Mouse (Mus musculus) gastrocnemius, adult 18-20 months (tissue): ENCODE data around the gene Uba52. TPM values are rescaled to one million over a fixed set of nuclear protein-coding genes. Genes with fewer than 3 reads are reported as not detected.
"Not testable (repeated sequence)": the region's sequence is repeated elsewhere in the genome, so short reads cannot be mapped to it uniquely, and the experiment has no call there.

Source experiments
- DNase-seq: peaks from one replicate; pipeline ENCODE4 v3.0.0; 2021; ENCODE audit warnings: low spot score
- total RNA-seq, 2 experiments: library from RNA; stranded (reverse); gene quantifications; 2 replicates each; pipeline ENCODE4 v1.2.3; 2021

Gene Uba52
- total RNA-seq, 2 experiments from 2014 or later: 841 to 913 TPM

DNA sequence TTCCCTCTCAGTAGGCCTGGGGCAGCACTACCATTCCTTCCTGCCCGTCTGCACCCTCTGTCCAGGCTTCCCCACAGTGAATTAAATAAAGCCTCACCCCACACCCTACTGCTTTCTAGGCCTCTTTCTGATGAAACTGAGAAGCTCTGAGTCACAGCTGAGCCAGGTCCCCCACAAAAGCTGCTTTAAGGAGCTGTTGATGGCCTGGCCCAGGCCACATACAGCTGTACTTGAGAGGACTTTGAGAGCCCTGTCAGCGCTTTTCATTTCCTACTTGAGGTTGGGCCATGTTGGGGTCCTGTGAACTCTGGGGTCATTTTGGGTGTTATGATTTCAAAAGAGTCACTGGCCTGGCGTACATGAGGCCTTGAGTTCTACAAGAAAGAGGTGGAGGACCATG, 24.6 kb upstream of the Uba52 start:
- DNase-seq: no peak

DNA sequence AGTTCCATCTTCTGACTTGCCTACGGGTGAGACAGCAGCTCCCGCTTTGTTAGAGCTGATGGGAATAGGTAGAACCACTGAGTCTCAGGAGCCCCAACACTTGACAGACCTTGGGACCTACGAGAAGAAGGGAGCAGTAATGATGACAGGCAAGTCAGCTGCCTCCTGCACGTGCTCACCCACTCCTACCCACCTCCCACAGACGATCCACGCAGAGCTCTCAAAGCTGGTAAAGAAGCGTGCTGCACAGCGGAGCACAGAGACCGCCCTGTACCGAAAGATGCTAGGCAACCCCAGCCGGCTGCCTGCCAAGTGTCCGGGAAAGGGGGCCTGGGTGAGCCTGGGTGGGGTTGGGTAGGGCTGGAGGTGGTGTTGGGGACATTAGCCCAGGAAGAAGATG, 23.7 kb upstream of the Uba52 start:
- DNase-seq: no peak

DNA sequence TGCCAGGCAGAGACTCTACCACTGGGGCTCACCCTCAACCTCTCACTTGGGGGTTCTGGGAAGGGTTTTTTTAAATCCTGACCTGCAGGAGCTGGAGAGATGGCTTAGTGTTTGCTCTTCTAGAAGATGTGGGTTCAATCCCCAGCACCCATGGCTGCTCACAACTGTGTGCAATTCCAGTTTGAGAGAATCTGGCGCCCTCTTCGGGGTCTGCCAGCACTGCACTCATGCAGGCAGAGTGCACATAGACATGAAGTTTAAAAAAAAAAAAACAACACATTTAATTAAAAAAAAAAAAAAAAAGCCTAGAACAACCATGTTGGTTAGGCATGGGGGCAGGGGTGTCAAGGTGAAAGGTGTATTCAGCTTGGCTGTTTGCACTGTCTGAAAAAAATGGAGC, 19.7 kb upstream of the Uba52 start:
- no peak for DNase-seq

DNA sequence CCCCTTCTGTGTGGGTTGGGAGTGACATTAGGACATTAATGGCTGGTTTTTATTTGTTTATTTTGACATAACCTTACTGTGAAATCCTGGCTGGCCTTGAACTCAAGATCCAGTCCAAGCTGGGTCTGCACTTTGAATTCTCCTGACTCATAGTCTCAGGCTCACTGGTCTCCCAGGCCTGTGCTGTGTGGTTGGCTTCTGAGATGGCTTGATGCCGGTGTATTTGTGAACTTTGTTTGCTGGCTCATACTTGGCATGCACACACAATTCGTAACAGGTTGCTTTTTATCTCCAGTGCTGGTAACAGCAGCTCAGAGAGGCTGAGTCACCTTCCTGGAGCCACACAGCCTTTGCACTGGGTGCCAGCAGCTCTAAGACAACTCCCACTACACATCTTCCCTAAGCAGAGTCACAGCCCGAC, 19.1 kb upstream of the Uba52 start:
- DNase-seq: no peak

DNA sequence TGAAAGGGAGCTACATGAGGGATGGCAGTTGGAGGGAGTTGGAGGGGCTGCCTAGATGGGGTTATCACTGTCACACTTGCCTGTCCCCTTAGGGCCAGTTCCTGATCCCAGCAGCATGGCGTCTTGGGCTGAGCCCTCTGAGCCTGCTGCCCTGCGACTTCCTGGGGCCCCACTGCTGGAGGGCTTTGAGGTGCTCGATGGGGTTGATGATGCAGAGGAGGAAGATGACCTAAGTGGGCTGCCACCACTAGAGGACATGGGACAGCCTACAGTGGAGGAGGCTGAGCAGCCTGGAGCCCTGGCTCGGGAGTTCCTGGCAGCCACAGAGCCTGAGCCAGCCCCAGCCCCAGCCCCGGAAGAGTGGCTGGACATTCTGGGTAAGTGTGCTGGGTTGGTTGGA, 18.7 kb upstream of the Uba52 start:
- DNase-seq: no peak

DNA sequence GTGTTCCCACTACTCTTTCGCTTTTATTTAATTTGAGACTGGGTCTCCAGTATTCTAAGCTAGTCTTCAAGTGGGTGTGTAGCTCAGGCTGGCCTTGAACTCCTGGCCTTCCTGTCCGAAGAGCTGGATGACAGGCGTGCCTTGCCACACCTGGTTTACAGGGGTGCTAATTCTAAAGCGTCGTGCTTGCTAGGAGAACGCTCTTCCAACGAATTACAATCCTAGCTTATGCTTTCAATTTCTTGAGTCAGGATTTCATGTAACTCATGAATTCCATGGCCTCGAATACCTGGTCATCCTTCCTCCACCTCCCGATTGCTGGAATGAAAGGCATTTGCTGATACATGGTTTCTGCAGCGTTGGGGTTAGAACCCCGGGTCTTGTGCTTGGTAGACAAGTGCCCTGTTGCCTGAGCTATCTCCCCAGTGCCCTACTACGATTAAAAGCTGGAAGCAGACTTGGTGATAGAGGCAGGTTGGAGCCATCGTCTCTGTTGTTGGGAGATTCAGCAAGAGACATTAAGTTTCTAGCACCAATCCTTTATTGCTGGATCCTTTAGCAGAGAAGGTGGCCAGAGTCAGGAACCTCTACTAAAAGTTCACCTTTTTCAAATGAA, 17.7 kb upstream of the Uba52 start:
- DNase-seq: no peak

DNA sequence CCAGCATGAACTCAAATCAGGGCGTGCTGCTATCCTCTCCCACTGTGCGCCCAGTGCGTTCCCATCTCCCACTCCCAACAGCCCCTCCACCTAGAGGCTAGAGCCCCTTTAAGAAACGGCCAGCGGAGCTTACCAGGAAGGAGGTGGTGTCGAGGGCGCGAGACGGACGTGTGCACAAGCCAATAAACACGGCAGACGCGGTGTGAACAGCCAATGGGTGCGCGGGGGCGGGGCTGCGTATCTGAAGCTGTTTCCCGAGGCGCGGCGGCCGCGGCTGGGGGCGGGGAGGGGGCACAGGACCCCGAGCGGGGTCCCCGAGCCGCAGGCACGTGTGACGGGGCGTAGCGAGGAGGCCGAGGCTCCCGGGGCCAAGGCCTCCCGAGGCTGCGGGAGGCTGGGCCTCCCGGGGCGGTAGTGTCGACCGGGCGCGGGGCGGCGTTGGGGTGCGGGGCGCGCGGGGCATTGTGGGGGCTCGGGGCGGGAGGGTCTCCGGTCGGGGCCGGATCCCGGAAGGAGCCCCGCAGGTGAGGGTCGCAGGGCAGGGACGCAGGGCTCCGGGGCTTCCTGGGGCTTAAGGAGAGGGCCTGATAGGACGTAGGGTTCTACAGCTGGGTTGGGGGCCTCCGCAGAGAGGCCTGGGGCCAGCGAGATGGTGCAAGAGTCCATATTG, 17.0 kb upstream of the Uba52 start, which contains the start of the genes Fkbp8 and Kxd1:
Fkbp8 (plus strand) TSS at position 213 of the 670 bp plus-strand sequence.
Kxd1 (minus strand) TSS at position 445 of the 670 bp plus-strand sequence.
- DNase-seq: peak; percentile 98

DNA sequence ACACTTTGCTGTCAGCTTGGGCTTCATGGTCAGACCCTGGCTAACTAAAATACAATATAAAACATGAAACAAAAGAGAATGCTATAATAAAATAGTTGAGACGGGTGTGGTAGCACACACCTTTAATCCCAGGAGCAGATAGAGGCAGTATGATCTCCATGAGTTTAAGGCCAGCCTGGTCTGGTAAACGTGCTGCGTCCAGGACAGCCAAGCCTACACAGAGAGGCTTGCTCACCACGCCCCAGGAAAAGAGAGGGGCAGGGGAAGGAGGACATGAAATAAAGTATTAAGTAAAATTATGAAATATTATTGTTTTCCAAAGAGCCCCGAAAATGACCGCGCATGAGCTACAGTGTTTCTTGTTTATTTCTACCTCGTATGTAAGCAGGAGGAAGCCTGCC, 16.5 kb upstream of the Uba52 start:
- no peak for DNase-seq

DNA sequence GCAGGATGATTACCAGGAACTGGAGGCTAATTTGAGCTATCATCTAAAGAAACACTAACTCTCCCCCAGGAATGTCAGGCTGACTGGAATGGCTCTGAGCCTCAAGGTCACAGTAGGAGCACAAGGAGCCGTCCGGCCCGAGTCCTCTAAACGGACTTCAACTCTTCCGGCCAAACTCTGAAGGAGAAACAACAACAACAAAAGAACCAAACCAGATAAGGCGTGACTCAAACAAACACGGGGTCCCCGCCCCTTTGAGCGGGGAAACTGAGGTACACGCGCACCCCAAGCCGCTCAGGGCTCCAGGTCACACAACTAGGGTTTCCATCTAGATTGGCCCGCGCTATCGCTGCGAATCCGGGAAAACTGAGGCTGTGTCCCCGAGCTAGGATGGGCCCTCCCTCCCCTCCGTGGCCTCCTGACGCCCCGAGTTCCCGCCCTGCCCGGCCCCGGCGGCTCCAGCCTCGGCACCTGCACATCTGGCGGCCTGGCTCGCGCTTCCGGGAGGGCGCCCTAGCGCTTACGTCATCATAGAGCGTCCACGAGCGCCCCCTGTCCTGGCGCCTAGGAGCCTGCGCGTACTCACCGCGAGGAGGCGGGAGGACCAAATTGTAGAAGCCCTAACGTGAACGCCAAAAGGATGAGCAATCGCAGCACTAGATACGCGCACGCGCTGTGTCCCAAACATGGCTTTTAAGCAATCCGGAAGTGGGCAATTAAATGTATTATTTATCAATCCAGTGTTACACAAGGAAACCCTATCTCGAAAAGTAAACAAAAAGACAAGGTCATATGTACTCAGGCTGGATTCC, 12.2 kb upstream of the Uba52 start:
- peak; percentile 96 for DNase-seq

DNA sequence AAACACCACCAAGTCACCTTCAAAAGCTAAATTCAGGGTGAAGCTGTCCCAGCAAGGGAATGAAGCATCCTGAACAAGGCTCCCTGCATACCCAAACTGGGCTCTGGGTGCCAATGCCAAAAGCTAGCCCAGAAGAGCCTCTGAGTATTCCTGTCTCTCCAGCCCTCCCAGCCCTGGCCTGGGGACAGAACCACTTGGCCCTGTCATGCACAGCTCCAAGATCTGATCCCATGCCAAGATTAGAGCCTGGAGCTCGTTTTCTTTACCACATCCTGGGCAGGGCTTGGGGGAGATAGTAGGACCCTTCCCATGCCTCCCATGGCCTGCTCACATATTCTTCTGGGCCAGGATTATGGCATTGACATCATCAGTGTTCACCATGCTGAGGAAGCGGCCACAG, 9.0 kb upstream of the Uba52 start:
- DNase-seq: no peak

DNA sequence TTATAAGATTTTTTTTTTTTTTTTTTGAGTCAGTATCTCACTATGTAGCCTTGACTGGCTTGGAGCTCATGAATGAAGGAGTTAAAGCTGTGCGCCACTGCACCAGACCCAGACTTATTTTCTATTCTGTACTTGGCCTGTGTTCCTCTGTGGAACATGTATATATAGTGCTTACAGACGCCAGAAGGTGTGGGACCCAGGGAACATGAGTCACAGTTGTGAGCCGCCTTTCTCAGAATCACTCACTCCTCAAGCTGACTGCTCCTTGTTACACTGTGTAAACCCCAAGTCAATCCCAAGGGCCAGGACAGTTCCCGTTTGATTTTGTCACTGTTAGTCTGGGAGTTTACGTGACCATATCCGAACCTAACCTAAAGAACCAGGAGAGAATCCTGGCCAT, 8.4 kb upstream of the Uba52 start:
- DNase-seq: no peak

DNA sequence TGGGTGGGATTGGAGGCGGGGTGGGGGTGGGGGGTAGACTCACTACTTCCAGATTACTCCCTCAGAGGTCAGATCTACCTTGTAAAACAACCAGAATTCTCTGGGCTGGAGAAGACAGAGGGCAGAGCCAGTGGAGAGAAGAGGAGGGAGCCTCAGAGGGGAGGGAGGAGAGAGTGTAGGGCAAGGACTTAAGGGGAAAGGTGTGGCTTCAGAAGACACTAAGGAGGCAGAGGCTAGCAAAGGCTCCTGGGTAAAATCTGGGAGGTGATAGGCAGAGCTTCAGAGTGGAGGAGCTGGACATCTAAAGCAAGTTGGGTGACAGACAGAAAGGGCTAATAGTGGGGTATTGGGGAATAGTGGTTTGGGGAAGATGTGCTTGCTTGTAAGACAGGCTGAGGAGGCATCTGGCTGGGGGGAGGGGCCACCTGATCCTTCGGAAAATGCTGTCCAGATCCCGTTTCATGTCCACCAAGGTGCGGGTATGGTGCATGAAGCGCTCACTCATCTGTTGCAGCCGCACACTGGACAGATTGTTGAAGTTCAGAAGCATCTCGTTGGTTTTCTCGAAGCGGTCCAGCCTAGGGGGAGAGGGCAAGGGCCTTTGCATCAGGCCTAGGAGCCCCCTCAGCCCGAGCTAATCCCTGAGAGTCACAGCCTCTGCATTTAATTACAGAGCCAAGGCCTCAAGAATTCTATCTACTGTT, 7.5 kb upstream of the Uba52 start:
- no peak for DNase-seq

DNA sequence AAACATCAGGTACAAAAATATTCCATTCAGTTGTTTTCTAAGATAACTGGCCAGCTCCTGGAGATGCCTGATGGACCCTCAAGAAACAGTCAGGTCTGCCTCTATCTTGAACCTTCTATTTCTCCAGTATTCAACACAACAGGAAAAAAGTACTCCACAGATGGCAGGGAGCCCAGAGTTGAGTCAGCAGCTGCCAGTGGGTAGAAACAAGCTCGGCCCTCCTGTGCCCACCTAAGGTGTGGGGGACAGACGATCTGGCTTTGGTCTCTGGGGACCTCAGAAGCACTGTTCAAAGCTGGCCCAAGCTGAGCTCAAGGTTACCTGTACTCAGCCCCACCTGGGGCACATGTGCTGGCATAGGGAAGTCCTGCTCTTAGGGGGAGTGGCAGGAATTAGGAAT, 2.8 kb upstream of the Uba52 start:
- DNase-seq: no peak

DNA sequence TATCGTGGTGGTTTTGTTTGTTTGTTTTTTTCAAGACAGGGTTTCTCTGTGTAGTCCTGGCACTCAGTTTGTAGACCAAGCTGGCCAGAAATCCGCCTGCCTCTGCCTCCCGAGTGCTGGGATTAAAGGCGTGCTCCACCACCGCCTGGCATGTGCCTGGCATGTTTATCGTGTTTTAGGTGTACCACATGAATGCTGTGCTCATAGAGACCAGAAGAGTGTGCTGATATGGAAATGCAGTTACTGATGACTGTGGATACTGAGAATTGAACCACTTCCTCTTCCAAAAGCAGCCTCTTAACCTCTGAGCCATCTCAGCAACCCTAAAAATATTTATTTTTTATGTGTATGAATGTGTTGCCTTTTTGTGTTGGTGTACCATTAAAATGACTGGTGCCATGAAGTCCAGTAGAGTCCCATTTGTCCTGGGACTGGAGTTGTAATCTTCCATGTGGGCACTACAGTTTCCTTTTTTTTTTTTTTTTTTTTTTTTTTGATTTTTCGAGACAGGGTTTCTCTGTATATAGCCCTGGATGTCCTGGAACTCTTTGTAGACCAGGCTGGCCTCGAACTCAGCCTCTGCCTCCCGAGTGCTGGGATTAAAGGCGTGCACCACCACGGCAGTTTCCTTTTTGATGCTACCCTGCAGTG, 1.8 kb upstream of the Uba52 start:
- DNase-seq: no peak

DNA sequence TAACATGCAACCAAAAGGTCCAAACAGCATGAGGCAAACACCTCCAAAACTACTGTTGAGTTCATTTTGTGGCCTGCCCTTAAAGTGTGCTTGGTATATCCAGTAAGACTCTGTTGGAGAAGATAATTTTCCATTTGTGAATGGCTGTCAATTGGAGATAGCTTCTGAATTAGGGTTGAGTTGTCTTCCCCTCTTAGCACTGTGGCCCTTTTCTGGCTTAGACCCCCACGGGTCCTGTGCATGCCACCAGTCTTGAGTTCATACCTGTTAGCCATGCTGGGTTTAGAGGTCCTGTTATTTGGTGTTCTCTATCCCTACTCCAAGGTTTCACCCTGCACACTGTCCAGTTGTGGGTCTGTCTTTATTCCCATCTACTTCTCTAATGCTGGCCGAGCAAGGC, 1.2 kb upstream of the Uba52 start:
- DNase-seq: no peak

DNA sequence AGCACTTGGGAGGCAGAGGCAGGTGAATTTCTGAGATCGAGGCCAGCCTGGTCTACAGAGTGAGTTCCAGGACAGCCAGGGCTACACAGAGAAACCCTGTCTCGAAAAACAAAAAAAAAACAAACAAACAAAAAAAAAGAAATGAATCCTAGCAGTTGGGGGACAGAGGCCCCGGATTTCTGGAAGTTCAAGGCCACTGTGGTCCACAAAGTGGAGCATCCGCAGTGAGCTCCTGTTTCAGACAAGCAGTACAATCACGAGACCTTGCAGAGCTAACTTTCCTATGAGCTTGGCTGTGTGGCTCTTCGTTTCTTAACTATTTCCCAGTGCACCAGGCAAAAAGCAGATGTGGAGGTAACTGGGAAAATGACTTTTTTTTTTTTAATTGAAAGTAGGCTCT, 573 bp upstream of the Uba52 start:
- DNase-seq: not testable (repeated sequence)

DNA sequence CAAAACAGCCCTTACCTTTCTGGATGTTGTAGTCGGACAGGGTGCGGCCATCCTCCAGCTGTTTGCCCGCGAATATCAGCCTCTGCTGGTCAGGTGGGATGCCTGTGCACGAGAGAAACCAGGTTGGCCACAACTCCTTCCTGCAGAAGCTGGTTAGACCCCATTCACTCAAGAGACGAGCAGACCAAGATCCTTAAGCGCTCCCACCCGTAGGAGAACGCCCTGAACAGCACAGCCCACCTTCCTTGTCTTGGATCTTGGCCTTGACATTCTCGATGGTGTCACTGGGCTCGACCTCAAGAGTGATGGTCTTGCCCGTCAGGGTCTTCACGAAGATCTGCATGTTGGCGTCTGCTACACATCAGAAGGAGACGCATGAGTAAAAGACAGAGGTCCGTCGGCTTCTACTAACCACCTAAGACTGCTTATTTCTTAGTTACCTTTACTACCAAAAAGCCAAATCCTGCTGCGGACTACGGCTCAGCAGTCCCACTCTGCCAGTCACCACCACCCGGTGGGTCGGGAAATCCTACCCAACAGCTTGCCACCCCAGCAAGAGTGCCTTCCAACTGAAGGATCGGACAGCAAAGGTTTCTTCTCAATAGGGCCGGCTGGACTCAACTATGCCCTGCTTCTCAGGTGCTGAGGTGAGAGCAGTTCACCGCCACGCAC, 1.2 kb downstream of the Uba52 start:
- DNase-seq: no peak

DNA sequence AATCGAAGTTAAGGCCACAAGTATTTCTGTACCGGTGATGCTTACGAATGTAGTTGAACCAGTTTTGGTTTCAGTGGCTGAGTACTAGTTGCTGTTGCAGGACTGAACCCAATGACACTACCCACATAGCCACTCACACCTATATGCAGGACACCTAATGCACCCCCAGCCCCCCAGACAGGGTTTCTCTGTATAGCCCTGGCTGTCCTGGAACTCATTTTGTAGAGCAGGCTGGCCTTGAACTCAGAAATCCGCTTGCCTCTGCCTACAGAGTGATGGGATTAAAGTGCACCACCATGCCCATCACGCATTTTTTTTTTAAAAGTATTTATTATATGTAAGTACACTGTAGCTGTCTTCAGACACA, 3.6 kb downstream of the Uba52 start:
- DNase-seq: no peak

DNA sequence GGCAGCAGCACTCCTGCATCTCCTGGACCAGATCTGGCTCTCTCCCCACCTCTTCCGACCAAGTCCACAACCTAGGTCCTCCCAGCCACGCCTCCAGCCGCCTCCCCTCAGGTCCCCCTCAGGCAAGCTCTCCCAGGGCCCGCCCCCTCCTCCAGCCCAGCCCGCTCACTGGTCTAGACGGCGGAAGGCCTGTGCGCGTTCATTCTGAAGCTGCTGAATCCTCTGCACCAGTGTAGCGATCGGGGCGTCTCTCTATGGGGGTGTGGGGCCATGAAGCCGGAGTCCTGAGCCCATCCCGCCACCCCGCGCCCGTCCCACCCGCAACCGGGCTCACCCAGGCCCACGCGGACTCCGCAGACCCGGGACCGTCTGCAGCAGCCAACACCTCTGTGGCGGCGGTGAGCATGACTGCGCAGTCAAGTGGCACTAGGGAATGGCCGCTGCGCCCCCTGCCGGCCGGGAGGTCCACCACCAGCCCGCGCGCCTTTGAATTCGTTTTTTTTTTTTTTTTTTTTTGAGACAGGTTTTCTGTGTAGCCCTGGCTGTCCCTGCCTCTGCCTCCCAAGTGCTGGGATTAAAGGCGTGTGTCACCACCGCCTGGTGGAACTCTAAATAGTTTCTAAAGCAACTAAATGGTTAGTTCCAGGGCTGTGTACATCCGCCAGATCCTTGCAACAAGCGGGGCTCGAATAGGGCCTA, 4.1 kb downstream of the Uba52 start, which contains the start of gene Rex1bd:
Rex1bd (minus strand) TSS at position 425 of the 699 bp plus-strand sequence.
- DNase-seq: peak; percentile 92

DNA sequence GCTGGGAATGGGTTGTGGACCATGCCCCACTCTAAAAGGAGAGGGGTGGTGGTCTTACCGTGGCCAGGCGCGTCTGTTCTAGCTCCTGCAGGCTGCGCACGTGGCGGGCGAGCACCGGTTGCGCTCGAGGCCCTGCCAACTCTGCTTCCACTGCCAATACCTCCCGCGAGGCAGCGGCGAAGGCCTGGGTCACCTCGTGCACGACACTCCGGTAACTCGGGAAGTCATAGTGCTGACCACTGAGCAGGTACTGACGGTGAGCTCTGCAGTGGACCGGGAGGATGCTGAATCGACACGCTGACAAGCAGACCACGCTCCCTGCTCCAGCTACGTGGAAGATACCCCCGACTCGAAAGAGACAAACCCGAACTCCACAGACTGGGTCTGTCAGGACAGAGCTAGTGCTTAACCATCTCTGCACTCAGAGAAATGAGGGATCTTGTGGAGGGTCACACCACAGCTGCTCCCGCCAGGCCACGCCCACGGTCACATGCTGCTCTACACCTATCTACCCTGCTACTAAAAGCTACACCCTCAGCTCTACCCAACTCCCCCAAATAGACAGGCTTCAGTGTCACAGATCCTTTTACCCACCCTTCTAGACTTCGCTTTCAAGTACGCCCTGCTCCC, 4.8 kb downstream of the Uba52 start:
- no peak for DNase-seq
